21 mouse cellular contexts compared by ENCODE assay signal in the genomic region with DNA sequence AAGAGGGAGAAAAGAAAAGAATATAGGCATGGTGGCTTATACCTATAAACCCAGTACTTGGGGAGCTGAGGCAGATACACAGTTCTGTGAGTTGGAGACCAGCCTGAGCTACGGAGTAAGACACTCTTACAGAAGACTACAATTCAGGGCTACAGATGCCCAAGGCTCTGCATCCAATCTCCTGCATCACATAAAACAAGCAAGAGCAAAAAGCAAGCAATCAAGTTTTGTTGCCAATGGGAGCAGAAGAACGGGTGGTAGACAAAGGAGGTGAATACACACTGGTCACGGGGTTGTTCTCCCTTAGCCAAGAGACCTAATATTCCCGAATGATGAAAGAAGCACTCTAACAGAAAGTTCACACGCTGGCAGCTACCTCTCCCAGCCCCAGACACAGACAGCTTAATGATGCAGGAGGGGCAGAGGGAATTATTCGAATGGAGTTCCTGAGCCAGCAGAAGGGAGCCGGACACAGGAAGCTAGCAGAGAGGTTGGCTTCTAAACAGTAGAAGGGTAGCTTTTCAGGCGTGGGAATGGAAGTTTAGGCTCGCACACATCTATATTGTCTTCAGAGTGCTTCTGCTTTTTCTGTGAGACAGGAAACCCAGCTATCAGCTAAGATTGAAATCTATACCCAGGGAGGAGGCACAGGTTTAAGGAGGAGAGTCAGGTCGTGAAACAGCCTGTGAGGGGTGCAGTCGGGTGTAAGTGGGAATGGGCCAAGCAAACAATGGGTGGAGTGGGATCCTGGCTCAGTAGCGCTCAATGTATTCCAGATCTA. TPM values are rescaled to one million over a fixed set of nuclear protein-coding genes. Genes with fewer than 3 reads are reported as not detected.
DNase-seq lines count a peak whose midpoint lies in the region; ATAC-seq lines count a peak whose summit lies in the region.
"Had no signal": no experiment of that assay in that cellular context is flagged by ENCODE, and none has a peak within 500 bp of the region (broad histone marks: within the 10 kb centered on the region; RNA-seq: fewer than 3 reads in every experiment).

No protein-coding gene starts in this region.

- ATAC-seq in midbrain, embryonic 11.5 days (ENCODE audit: low FRiP score): no peak
- ATAC-seq in activated CD4-positive, CD25-positive, alpha-beta regulatory T cell, adult 4 months: peak; percentile 66
- ATAC-seq: intestine, embryonic 16.5 days had no signal

- peak; percentile 61 for DNase-seq in midbrain, embryonic 11.5 days (ENCODE audit: low spot score, missing footprints)
- DNase-seq in midbrain, embryonic 10.5 days (ENCODE audit: low spot score): no peak
- peak; percentile 25 for DNase-seq in induced T-regulatory cell, adult 2 months (ENCODE audit: low read depth)
- DNase-seq in splenic B cell, adult 2 months (ENCODE audit: low read depth, low spot score): peak; percentile 51
- DNase-seq in urinary bladder, adult 2 months (ENCODE audit: low spot score): no peak
- DNase-seq in gastrocnemius, postnatal 4 days (ENCODE audit: low spot score in 2 of 2): no peak
- DNase-seq: cerebellum, adult 8-10 months; gastrocnemius, postnatal 36 days; heart, postnatal 10 days; right cerebral cortex, adult 18-20 months; thymus, adult 2 months had no signal

- WGBS in midbrain, embryonic 11.5 days: 78% methylated on average over 12 of the region's 12 CpGs
- WGBS in midbrain, embryonic 10.5 days: 81% methylated on average over 12 of the region's 12 CpGs

- H3K36me3 ChIP-seq in midbrain, embryonic 11.5 days (ENCODE audit: control insufficient read depth, insufficient read depth, low read length): no peaks in the 10 kb centered on the region
- no peaks in the 10 kb centered on the region for H3K36me3 ChIP-seq in midbrain, embryonic 10.5 days
- H3K36me3 ChIP-seq in splenic B cell, adult 2 months (ENCODE audit: control insufficient read depth, insufficient read depth, low read length, poor library complexity, severe bottlenecking): no peaks in the 10 kb centered on the region
- H3K36me3 ChIP-seq: embryonic facial prominence, embryonic 10.5 days; forebrain, embryonic 12.5 days; G1E; hindbrain, embryonic 13.5 days; limb, embryonic 12.5 days; neural tube, embryonic 12.5 days had no signal

- H3K27ac ChIP-seq in midbrain, embryonic 11.5 days (ENCODE audit: low read depth, low read length): no peak overlapping the region
- H3K27ac ChIP-seq in midbrain, embryonic 10.5 days (replicated peaks): no peak overlapping the region
- H3K27ac ChIP-seq: embryonic facial prominence, embryonic 10.5 days; forebrain, embryonic 12.5 days; hindbrain, embryonic 13.5 days; limb, embryonic 12.5 days; liver, embryonic 14.5 days; neural tube, embryonic 12.5 days had no signal

- H3K4me3 ChIP-seq in midbrain, embryonic 11.5 days (ENCODE audit: low read depth, low read length): no peak overlapping the region
- H3K4me3 ChIP-seq in midbrain, embryonic 10.5 days: no peak overlapping the region
- H3K4me3 ChIP-seq: embryonic facial prominence, embryonic 10.5 days; forebrain, embryonic 12.5 days; hindbrain, embryonic 13.5 days; limb, embryonic 12.5 days; neural tube, embryonic 12.5 days had no signal

- no peaks in the 10 kb centered on the region for H3K9me3 ChIP-seq in midbrain, embryonic 11.5 days (ENCODE audit: control insufficient read depth, low read length)
- H3K9me3 ChIP-seq in midbrain, embryonic 10.5 days (replicated peaks): no peaks in the 10 kb centered on the region
- H3K9me3 ChIP-seq: embryonic facial prominence, embryonic 10.5 days; forebrain, embryonic 12.5 days; G1E; hindbrain, embryonic 13.5 days; limb, embryonic 12.5 days; neural tube, embryonic 12.5 days had no signal

- no peak overlapping the region for H3K9ac ChIP-seq in midbrain, embryonic 11.5 days (ENCODE audit: low read length)
- H3K9ac ChIP-seq: forebrain, embryonic 12.5 days; hindbrain, embryonic 13.5 days; limb, embryonic 12.5 days; liver, embryonic 14.5 days; neural tube, embryonic 12.5 days had no signal

- no peaks in the 10 kb centered on the region for H3K4me1 ChIP-seq in midbrain, embryonic 11.5 days (ENCODE audit: control insufficient read depth, insufficient read depth, low read length)
- peaks cover 6% of the 10 kb centered on the region; the same call in 1 of the 2 replicates for H3K4me1 ChIP-seq in midbrain, embryonic 10.5 days
- H3K4me1 ChIP-seq: hindbrain, embryonic 13.5 days; limb, embryonic 12.5 days had no signal

- no peaks in the 10 kb centered on the region for H3K27me3 ChIP-seq in midbrain, embryonic 11.5 days (ENCODE audit: control insufficient read depth, insufficient read depth, low read length)
- H3K27me3 ChIP-seq in midbrain, embryonic 10.5 days (ENCODE audit: low read depth, poor library complexity, severe bottlenecking): no peaks in the 10 kb centered on the region
- no peaks in the 10 kb centered on the region for H3K27me3 ChIP-seq in splenic B cell, adult 2 months (ENCODE audit: control insufficient read depth, insufficient read depth, low read length, poor library complexity, severe bottlenecking)
- H3K27me3 ChIP-seq: hindbrain, embryonic 13.5 days; limb, embryonic 12.5 days; neural tube, embryonic 12.5 days had no signal

- H3K4me2 ChIP-seq in midbrain, embryonic 11.5 days: no peak overlapping the region
- H3K4me2 ChIP-seq: forebrain, embryonic 12.5 days; heart, embryonic 11.5 days; hindbrain, embryonic 13.5 days; limb, embryonic 12.5 days; neural tube, embryonic 12.5 days had no signal

RNA-seq across cellular contexts. Expression of gene Nedd9, which starts 15.2 kb away (rescaled TPM):
- 18.5 and 18.7 TPM in 2 replicates for polyA plus RNA-seq in midbrain, embryonic 11.5 days (2014; fragmentation: Nextera tagmentation; extraction: Ambion mirVana)
- polyA plus RNA-seq in midbrain, embryonic 10.5 days (2016; fragmentation: Nextera tagmentation; extraction: Ambion mirVana): 17.4 and 18.9 TPM in 2 replicates
- 100 to 1,000 TPM; 129 to 130 TPM for polyA plus RNA-seq in activated CD4-positive, CD25-positive, alpha-beta regulatory T cell, adult 4 months (2017; shearing (Covaris generic))
- polyA plus RNA-seq in urinary bladder, adult 2 months (2012; rRNA removed): 13.4 and 15.4 TPM in 2 replicates
- total RNA-seq in gastrocnemius, postnatal 4 days (2021): 10 to 100 TPM; 19.2 to 26.4 TPM
- polyA plus RNA-seq: G1E had no signal

Comparison
In these comparisons a context has a peak if more than half of its experiments do, and no peak if none do; other contexts are left out.
1. DNase-seq: peak in midbrain, embryonic 11.5 days (single experiment), induced T-regulatory cell, adult 2 months (single experiment) and splenic B cell, adult 2 months (single experiment); none in midbrain, embryonic 10.5 days (single experiment), urinary bladder, adult 2 months (single experiment) and gastrocnemius, postnatal 4 days (0 of 2).